Mouse (Mus musculus): ENCODE measurements around the gene Abat. TPM values are rescaled to one million over a fixed set of nuclear protein-coding genes. Genes with fewer than 3 reads are reported as not detected.

Abat gene
- total RNA-seq, 2 experiments from 2014 or later, result 0.21 TPM; not detected in 1

- no peak for ATAC-seq (replicated peaks; ENCODE audit: poor library complexity)
Observed at GRCm38 (mm10) chr16:8667814-8668213, 154.6 kb downstream of the Abat start.

- ATAC-seq (replicated peaks; ENCODE audit: poor library complexity), result no peak
Observed at GRCm38 (mm10) chr16:8668386-8668785, 155.2 kb downstream of the Abat start.

- no peak for ATAC-seq (replicated peaks; ENCODE audit: poor library complexity)
Observed at GRCm38 (mm10) chr16:8669432-8669831, 156.2 kb downstream of the Abat start.

GRCm38 (mm10) chr16:8670041-8671035 is 157.1 kb downstream of the Abat start:
- ATAC-seq (replicated peaks; ENCODE audit: poor library complexity), result no peak

Other genes starting within 250 kb of the Abat start
- 0.62 TPM in 1 of 2 replicates, not detected in the other for gene Tmem114, start 88.3 kb upstream of the Abat start, total RNA-seq (2015)
- gene Tmem114, start 88.3 kb upstream of the Abat start, total RNA-seq (2017), result not detected in 2 replicates
- 12.7 and 19.2 TPM in 2 replicates for gene Mettl22, start 42.6 kb upstream of the Abat start, total RNA-seq (2015)
- 8.4 and 15.7 TPM in 2 replicates for gene Mettl22, start 42.6 kb upstream of the Abat start, total RNA-seq (2017)
- 42.9 and 46.5 TPM in 2 replicates for gene Pmm2, start 124.2 kb downstream of the Abat start, total RNA-seq (2015)
- 49.1 and 50.9 TPM in 2 replicates for gene Pmm2, start 124.2 kb downstream of the Abat start, total RNA-seq (2017)
- 6.7 and 8.0 TPM in 2 replicates for gene Tmem186, start 124.3 kb downstream of the Abat start, total RNA-seq (2015)
- gene Tmem186, start 124.3 kb downstream of the Abat start, total RNA-seq (2017), result 13.5 and 17.0 TPM in 2 replicates
- 4.5 and 5.8 TPM in 2 replicates for gene Carhsp1, start 158.7 kb downstream of the Abat start, total RNA-seq (2015)
- 6.0 and 7.9 TPM in 2 replicates for gene Carhsp1, start 158.7 kb downstream of the Abat start, total RNA-seq (2017)
- gene Gm5767, start 167.3 kb downstream of the Abat start, total RNA-seq (2015), result not detected in 2 replicates
- gene Gm5767, start 167.3 kb downstream of the Abat start, total RNA-seq (2017), result not detected in 2 replicates